Mouse (Mus musculus): ENCODE measurements around the gene 4930519G04Rik.
"Not testable (repeated sequence)": the region's sequence is repeated elsewhere in the genome, so short reads cannot be mapped to it uniquely, and the experiment has no call there.

Gene 4930519G04Rik

DNA sequence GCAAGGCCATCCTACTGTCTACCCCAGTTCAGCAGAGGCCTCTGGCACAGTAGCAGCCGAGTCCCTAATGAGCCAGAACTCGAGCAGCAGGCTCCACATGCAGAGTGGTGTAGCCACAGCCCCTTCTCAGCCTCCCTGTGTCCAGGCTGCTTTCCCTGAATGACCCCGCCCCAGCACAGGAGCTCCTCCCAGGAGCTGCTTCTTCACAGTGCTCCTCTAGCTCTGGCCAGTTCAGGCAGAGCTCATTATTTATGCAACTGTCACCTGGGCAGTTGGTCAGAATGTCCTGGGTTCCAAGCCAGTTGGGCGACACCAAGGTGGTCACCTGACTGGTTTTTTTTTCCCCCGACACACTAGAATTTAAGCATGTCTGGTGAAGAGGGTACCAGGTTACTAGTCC is at the start of gene 4930519G04Rik:
Gene 4930519G04Rik, plus strand, starts transcription at position 301 of the 400 bp plus-strand sequence.
- not testable (repeated sequence) for DNase-seq (ENCODE audit: low read depth)

DNA sequence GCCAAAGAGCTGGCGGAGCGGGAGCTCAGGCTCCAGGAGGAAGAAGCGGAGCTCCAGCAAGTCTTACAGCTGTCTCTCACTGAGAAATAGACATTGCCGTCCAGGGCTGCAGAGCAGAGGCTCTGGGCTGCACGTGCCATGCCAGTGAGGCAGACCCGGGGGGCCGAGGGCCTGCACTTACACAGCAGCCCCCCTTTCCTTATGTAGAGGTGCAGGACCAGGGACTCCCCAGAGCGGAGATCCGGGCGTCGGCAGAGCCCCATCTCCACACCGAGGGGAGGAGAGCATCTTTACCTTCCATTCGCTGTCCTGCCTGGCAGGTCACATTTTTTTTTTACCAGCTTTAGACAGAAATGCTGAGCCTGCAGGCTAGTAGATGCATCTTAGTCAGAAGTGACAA is 49.1 kb upstream of the 4930519G04Rik start:
- no peak for DNase-seq (ENCODE audit: low read depth)

DNA sequence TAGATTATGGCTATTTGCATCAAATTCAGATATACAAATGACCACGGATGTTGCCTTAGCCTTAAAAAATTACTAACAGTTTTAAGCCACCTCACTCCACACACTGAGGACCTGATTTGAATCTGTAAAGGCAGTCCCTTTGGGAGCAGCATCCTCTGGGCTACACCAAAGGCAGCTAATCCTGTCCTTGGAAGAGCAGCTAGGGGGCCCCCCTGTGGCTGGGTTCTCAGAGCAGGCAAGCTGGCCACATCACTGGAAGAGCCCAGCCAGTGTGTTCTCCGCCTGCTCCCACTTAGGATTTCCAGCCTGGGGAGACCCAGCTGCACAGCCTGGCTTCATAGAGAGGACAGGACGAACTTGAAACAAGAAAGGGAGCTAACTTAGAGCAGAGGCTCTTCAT is 48.5 kb upstream of the 4930519G04Rik start:
- DNase-seq (ENCODE audit: low read depth), result peak; percentile 30

DNA sequence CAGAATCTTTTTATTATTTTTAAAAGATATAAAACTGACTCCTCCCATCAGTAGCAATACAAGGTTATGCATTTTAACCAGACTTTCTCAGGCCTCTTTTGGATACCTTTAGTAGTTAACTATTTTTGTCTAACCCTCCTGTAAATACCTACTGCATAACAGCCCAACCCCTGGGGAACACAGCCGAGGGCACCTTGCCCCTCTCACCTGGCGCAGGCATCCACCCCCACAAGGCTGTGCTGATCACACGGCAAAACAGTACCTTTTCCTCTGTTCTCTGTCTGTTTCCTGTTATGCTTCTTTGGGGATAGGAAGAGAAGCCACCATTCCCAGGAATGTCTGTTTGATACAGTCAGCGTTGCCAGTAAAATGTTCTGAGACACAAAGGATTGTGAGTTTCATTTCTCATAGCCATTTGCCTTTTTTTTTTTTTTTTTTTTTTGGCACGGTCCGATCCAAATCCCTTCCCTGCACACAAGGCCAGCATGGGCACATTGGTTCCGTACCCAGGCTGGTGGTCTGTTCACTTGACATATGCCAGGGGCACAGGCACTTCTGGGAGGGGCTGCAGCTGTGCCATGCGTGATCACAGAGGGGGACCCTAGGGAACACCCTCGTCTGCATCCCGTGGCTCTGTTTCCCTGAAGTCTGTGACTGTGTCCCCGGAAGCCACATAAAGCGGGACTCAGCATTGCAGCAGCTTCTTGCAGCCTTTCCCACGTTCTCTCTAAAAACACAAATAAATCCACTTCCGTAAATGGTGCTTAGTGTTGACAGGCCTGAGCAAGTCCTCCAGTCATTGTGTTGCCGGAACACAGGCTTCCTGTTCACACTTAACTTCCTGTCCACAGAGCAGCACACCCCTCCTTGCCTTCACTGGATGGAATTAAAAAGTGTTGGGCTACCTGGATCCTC is 47.8 kb upstream of the 4930519G04Rik start:
- DNase-seq (ENCODE audit: low read depth), result peak; percentile 82

DNA sequence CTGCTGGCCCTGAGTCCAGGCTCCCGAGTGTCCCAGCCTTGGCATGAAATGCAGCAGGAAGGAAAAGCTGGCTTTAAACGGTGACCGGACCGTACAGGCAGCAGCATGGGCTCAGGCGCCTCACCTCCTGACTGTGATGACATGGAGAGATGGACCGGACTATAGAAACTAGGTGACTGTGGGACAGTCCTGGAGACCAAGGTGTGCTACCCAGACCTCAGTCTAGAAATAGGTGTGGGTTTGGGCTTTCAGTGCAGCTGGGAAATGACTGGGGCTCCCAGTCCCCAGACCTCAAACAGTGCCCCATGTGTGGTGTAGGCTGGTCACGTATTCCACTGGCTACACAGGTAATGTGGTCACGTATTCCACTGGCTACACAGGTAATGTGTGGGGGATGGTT is 46.8 kb upstream of the 4930519G04Rik start:
- no peak for DNase-seq (ENCODE audit: low read depth)

- DNase-seq (ENCODE audit: low read depth), result no peak
Measured at GRCm38 (mm10) chr5:114807063-114807462, 46.4 kb upstream of the 4930519G04Rik start.

DNA sequence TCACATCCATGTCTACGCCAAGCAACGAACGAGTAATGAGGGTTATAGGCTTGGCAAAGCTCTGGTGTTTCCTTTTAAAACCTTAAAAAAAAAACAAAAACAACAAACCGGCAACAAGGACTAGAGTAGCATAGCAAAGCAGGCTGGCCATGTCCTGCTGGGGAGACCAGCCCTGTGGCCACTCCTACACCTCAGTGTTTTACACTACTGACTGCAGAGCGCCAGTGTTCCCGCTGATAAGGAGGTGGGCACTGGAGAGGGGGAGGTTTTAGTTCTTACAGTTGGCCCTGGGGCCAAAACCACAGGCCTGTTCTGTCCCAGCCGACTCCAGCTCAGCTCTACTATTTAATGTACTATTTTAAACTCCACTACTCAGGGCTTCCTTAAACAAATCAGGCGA is 46.0 kb upstream of the 4930519G04Rik start:
- no peak for DNase-seq (ENCODE audit: low read depth)

GRCm38 (mm10) chr5:114807893-114808292 is 45.6 kb upstream of the 4930519G04Rik start:
- no peak for DNase-seq (ENCODE audit: low read depth)

- no peak for DNase-seq (ENCODE audit: low read depth)
Measured at GRCm38 (mm10) chr5:114808385-114808784, 45.1 kb upstream of the 4930519G04Rik start.

- DNase-seq (ENCODE audit: low read depth), result no peak
Measured at GRCm38 (mm10) chr5:114809181-114809756, 44.2 kb upstream of the 4930519G04Rik start.

- DNase-seq (ENCODE audit: low read depth), result no peak
Measured at GRCm38 (mm10) chr5:114809826-114810225, 43.6 kb upstream of the 4930519G04Rik start.

- peak; percentile 90 for DNase-seq (ENCODE audit: low read depth)
Measured at GRCm38 (mm10) chr5:114813525-114814181, 39.8 kb upstream of the 4930519G04Rik start.

GRCm38 (mm10) chr5:114816599-114816998 is 36.9 kb upstream of the 4930519G04Rik start:
- no peak for DNase-seq (ENCODE audit: low read depth)

DNA sequence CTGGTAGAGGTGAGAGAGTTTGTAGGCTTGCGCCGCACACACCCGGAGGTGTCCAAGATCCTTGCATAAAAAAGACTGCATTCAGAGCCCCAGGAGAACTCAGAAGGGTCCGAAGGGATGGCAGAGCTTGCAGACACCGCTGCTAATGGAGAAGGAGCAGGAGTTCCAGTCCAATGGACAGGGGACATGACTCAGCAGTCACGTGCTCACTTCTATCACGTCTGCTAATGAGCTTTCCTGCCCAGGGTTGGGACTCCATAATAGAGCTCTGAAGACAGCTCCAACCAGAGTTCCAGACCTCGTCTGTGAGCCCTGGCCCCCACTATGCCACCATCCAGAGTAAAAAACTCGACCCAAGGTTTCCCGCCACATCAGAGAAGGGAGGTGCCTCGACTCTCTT is 35.3 kb upstream of the 4930519G04Rik start:
- DNase-seq (ENCODE audit: low read depth), result no peak

DNA sequence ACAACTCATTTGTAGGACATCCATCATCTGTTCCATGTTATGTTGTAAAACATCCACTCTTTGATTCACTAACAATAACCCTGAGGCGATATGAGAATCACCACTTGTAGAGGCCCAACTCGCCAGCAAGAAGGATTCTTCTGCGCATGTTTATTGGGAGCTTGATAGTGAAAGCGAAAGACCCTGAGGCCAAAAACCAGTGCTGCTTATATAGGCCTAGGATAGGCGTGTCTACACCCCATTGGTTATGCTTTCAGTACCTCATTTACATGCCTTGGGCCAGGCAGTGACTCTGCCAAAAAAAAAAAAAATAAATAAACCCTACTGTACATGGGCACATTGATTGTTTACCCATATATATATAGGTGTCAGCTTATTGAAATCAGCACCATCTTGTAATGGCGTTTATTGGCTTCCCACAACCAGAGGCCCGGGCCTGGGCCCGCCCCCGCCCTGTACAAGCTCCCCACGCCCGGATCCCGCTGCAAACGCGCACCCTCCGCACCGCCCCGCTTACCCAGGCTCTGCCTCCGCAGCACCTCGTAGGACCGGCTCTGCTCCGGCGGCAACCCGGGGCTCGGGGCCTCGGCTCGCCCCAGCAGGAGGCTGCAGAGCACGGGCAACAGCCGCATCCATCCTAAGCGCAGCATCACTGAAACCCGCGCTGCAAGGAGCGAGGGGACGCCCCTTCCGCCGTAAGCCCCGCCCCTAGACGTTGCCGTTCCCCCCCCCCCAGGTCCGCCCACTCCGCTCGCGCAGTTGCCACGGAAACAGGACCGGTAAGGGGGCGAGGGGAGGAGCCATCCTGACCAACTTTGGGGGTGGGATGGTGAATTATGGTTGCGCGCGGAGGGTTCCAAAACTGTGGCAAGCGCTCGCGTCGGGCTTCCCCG is 30.4 kb upstream of the 4930519G04Rik start, which contains the start of gene 1500011B03Rik:
Gene 1500011B03Rik, minus strand, starts transcription at position 673 of the 893 bp plus-strand sequence.
- DNase-seq (ENCODE audit: low read depth), result peak; percentile 80

DNA sequence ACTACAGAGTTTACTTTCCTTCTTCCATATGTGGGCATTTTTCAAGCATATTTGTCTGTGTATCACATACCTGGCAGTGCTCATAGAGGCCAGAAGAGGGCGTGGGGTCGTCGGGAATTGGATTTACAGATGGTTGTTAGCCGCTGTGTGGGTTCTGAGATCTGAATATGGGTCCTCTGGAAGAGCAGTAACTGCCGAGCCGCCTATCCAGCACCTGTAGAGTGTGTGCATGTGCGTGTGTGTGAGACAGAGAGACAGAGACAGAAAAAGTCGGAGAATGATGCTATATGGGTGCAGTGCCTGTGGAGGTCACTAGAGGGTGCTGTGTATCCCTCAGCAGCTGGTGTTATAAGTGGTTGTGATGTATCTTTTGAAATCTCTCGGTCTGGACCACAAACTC is 29.3 kb upstream of the 4930519G04Rik start:
- peak; percentile 90 for DNase-seq (ENCODE audit: low read depth)

DNA sequence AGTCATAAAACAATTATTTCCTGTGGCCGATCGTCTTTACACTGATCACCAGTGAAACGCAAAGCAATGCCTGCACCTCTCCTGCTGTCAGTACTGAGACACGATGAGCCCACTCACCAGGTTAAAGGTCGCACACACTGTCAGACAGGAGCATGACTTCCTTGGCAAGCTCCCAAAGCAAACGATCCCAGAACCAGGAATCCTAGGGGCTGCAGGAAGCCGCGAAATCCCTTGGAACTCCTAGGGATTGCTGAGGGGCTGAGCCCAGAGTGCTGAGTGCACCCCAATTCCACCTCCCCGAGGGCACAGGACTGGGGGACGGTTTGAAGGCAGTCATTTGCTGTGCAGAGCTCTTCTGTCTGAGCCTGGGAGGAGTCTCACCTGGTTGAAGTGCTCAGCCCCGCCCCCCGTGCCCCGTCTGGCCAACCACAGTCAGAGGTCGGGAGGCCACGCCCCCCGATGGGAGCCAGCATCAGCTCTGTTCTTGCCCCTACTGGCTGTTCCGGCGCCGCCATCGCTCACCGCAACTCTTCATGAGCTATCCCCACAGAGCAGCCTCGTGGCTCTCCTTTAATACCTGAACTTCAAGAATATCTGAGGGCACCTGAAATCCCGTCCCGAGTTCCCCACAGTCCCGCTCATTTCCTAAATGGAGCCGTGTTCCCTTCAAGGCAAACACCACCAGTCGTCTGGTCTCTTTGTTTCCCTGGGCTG is 27.3 kb upstream of the 4930519G04Rik start:
- DNase-seq (ENCODE audit: low read depth), result peak; percentile 96

DNA sequence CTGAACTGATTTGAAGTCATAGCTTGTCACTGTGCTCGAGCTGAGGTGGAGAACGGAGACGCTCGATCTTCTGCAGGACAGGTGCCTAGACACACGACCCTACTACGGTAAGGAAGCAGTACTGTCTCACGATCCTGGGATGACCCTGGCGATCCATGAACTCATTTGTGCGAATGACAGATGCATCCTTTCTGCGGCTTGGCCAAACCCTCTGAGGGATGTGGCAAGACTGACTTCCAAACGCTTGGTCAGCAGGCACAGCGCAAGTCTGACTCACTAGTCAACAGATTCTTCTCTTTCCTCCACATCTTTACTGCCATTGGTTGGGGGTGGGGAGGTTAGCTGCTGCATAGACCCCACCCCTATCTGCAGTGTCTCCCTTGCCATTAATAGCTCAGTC is 26.0 kb upstream of the 4930519G04Rik start:
- no peak for DNase-seq (ENCODE audit: low read depth)

DNA sequence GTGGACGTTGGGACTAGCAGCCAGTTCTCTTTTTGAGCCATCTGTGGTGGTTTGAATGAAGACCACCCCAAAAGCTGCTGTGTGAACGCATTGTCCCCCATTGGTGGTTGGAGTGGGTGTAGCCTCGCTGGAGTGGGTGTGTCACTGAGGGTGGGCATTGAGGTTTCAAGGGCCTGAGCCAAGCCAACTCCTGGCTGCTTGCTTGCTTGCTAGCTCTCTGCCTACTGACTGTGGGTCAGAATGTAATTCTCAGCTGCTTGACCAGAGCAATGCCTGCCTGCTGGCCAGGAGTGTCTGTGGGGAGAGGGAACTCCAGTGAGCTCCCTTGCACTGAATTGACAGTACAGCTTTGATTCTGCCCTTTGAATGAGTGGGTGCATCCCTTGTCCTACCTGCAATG is 23.7 kb upstream of the 4930519G04Rik start:
- DNase-seq (ENCODE audit: low read depth), result no peak

DNA sequence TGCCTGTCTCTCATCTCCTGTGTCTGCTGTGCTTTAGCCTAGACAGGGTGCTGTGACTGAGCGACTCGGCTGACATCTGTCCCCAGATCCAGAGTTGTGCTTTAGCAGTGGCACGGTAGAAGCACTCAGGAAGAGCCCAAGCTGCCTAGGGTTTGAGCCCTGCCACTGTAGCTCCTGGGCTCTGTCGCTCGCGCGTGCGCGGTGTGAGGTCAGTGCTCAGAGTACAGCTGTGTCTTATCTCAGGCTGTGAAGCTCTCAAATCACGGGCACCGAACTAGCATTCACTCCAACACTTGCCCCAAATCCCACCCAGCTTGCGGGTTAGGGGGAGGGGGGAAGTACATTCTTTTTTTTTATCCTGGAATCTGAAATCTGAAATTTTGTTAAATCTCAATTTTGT is 16.6 kb upstream of the 4930519G04Rik start:
- no peak for DNase-seq (ENCODE audit: low read depth)

DNA sequence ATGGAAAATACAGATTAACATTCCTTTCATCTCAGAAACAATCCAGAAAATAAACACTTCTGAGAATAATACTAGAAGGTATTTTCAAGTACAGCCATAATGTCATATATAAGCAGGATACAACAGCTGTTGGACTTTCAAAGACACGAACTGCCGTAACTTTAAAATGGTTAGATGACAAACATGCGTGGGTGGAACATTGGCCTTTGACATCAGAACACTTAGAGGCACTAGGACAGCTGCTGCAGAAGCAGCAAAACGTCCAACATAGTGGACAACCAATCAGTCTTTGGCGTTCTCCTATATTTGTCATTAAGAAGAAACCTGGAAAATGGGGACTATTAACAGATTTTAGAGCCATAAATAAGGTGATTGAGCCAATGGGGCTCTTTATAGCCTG is 13.0 kb upstream of the 4930519G04Rik start:
- DNase-seq (ENCODE audit: low read depth), result not testable (repeated sequence)

Measured in naive thymus-derived CD4-positive, alpha-beta T cell, adult 2 months (primary cell).